Mouse (Mus musculus): Measurements from ENCODE around the gene Fanca.

- TF ChIP-seq CTCF (IDR thresholded peaks at IDR 0.05; ENCODE audit: low read depth, low read length) (no peak), EP300 (IDR thresholded peaks at IDR 0.05; ENCODE audit: insufficient read depth, low read depth, low read length) (no peak), POLR2A (IDR thresholded peaks at IDR 0.05; ENCODE audit: insufficient read depth, low read length) (no peak)
Observed at GRCm38 (mm10) chr8:123248596-123248995, 69.8 kb downstream of the Fanca start.

Data from ES-Bruce4 (cell line).